Mouse (Mus musculus) olfactory bulb, adult 2 months (tissue): ENCODE measurements around the gene E2f2.

ENCODE experiments used
- CTCF ChIP-seq: fragments of 200-500 bp; IDR thresholded peaks from 2 replicates; pipeline ENCODE4 v1.5.1; 2012; ENCODE audit warnings: low read depth, mild to moderate bottlenecking, low read length, moderate library complexity; ENCODE audit not compliant: insufficient read depth
- POLR2A ChIP-seq: fragments of 200-500 bp; IDR thresholded peaks from 2 replicates; pipeline ENCODE4 v1.6.1; 2012; ENCODE audit warnings: mild to moderate bottlenecking, low read depth, low read length, moderate library complexity; ENCODE audit not compliant: insufficient read depth

DNA sequence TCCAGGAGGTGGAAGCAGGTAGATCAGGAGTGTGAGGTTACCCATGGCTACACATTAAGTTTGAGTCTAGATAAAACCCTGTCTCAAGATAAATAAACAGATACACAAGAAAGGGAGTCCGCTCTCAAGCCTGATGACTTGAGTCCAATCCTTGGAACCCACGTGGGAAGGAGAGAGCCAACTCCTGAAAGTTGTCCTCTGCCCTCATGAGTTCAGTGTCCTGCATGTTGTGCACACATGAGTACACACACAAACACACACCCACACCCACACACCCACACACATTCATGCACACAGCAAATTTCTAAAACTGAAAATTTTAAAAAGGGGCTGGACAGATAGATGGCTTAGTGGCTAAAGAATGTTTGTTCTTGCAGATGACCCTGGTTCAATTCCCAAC is 32.6 kb downstream of the E2f2 start:
- TF ChIP-seq POLR2A, result no peak
- no peak for TF ChIP-seq CTCF
